Mouse (Mus musculus) ES-CJ7 (cell line): ENCODE results near the gene Rasd1.
"Not testable (repeated sequence)": the region's sequence is repeated elsewhere in the genome, so short reads cannot be mapped to it uniquely, and the experiment has no call there.

ENCODE experiments used
- DNase-seq: peaks from one replicate; pipeline ENCODE4 v3.0.0; 2011; ENCODE audit warnings: low read depth, low spot score

The Rasd1 gene

GRCm38 (mm10) chr11:59961338-59961875, 3.3 kb downstream of the Rasd1 start:
- DNase-seq = no peak

- no peak for DNase-seq
Measured at GRCm38 (mm10) chr11:59960476-59961337, 4.0 kb downstream of the Rasd1 start.

- no peak for DNase-seq
Measured at GRCm38 (mm10) chr11:59959453-59959852, 5.3 kb downstream of the Rasd1 start.

- DNase-seq = no peak
Measured at GRCm38 (mm10) chr11:59956749-59957148, 8.0 kb downstream of the Rasd1 start.

GRCm38 (mm10) chr11:59952892-59953291, 11.9 kb downstream of the Rasd1 start:
- no peak for DNase-seq

- DNase-seq = peak; percentile 27
Measured at GRCm38 (mm10) chr11:59948401-59948767, 16.4 kb downstream of the Rasd1 start.

GRCm38 (mm10) chr11:59947752-59948400, 16.9 kb downstream of the Rasd1 start, which contains the start of gene Med9:
Med9 (plus strand) TSS chr11:59948206.
- DNase-seq = peak; percentile 91

- not testable (repeated sequence) for DNase-seq
Measured at GRCm38 (mm10) chr11:59944855-59945254, 19.9 kb downstream of the Rasd1 start.

GRCm38 (mm10) chr11:59941391-59941790, 23.4 kb downstream of the Rasd1 start:
- no peak for DNase-seq

- DNase-seq = no peak
Measured at GRCm38 (mm10) chr11:59940645-59941044, 24.1 kb downstream of the Rasd1 start.

- DNase-seq = no peak
Measured at GRCm38 (mm10) chr11:59939821-59940220, 24.9 kb downstream of the Rasd1 start.

GRCm38 (mm10) chr11:59937615-59938014, 27.1 kb downstream of the Rasd1 start:
- no peak for DNase-seq

GRCm38 (mm10) chr11:59937023-59937422, 27.7 kb downstream of the Rasd1 start:
- DNase-seq = no peak

- DNase-seq = no peak
Measured at GRCm38 (mm10) chr11:59933943-59934342, 30.8 kb downstream of the Rasd1 start.

GRCm38 (mm10) chr11:59932560-59933337, 32.0 kb downstream of the Rasd1 start:
- no peak for DNase-seq

GRCm38 (mm10) chr11:59930031-59930430, 34.7 kb downstream of the Rasd1 start:
- DNase-seq = no peak

- peak; percentile 71 for DNase-seq
Measured at GRCm38 (mm10) chr11:59921265-59921664, 43.5 kb downstream of the Rasd1 start.

- no peak for DNase-seq
Measured at GRCm38 (mm10) chr11:59920331-59920730, 44.4 kb downstream of the Rasd1 start.

GRCm38 (mm10) chr11:59919401-59919800, 45.3 kb downstream of the Rasd1 start:
- DNase-seq = no peak

- no peak for DNase-seq
Measured at GRCm38 (mm10) chr11:59918014-59918413, 46.7 kb downstream of the Rasd1 start.

- no peak for DNase-seq
Measured at GRCm38 (mm10) chr11:59913702-59914101, 51.0 kb downstream of the Rasd1 start.
